Mouse (Mus musculus): ENCODE measurements around the gene Tob1.

Gene Tob1

GRCm38 (mm10) chr11:94229207-94229960 is 18.1 kb downstream of the Tob1 start:
- no peak for DNase-seq (ENCODE audit: low spot score in 2 of 2)

GRCm38 (mm10) chr11:94230244-94230643 is 19.0 kb downstream of the Tob1 start:
- no peak for DNase-seq (ENCODE audit: low spot score in 2 of 2)

GRCm38 (mm10) chr11:94231821-94232552 is 20.7 kb downstream of the Tob1 start:
- no peak for DNase-seq (ENCODE audit: low spot score in 2 of 2)

GRCm38 (mm10) chr11:94233405-94233804 is 22.2 kb downstream of the Tob1 start:
- no peak for DNase-seq (ENCODE audit: low spot score in 2 of 2)

GRCm38 (mm10) chr11:94234380-94234779 is 23.1 kb downstream of the Tob1 start:
- no peak for DNase-seq (ENCODE audit: low spot score in 2 of 2)

GRCm38 (mm10) chr11:94234857-94235256 is 23.6 kb downstream of the Tob1 start:
- no peak for DNase-seq (ENCODE audit: low spot score in 2 of 2)

GRCm38 (mm10) chr11:94236074-94236473 is 24.8 kb downstream of the Tob1 start:
- peak; percentile 56 to 73 for DNase-seq (ENCODE audit: low spot score in 2 of 2)

- DNase-seq (ENCODE audit: low spot score in 2 of 2): no peak
These were observed 27.5 kb downstream of the Tob1 start for GRCm38 (mm10) chr11:94238786-94239185.

- no peak for DNase-seq (ENCODE audit: low spot score in 2 of 2)
These were observed 28.5 kb downstream of the Tob1 start for GRCm38 (mm10) chr11:94239706-94240105.

GRCm38 (mm10) chr11:94242760-94243421 is 31.6 kb downstream of the Tob1 start:
- DNase-seq (ENCODE audit: low spot score in 2 of 2): no peak

- DNase-seq (ENCODE audit: low spot score in 2 of 2): no peak
These were observed 32.3 kb downstream of the Tob1 start for GRCm38 (mm10) chr11:94243422-94244180.

- no peak for DNase-seq (ENCODE audit: low spot score in 2 of 2)
These were observed 33.1 kb downstream of the Tob1 start for GRCm38 (mm10) chr11:94244385-94244784.

GRCm38 (mm10) chr11:94245955-94246788 is 34.9 kb downstream of the Tob1 start, which contains the start of gene Wfikkn2:
TSS of gene Wfikkn2 (minus strand) at chr11:94246005.
- no peak for DNase-seq (ENCODE audit: low spot score in 2 of 2)

- DNase-seq (ENCODE audit: low spot score in 2 of 2): no peak
These were observed 35.5 kb downstream of the Tob1 start for GRCm38 (mm10) chr11:94246789-94247061.

- no peak for DNase-seq (ENCODE audit: low spot score in 2 of 2)
These were observed 41.9 kb downstream of the Tob1 start for GRCm38 (mm10) chr11:94253156-94253555.

GRCm38 (mm10) chr11:94253691-94254090 is 42.4 kb downstream of the Tob1 start:
- no peak for DNase-seq (ENCODE audit: low spot score in 2 of 2)

- no peak for DNase-seq (ENCODE audit: low spot score in 2 of 2)
These were observed 44.5 kb downstream of the Tob1 start for GRCm38 (mm10) chr11:94255733-94256132.

- no peak for DNase-seq (ENCODE audit: low spot score in 2 of 2)
These were observed 46.7 kb downstream of the Tob1 start for GRCm38 (mm10) chr11:94257987-94258386.

GRCm38 (mm10) chr11:94259814-94260213 is 48.6 kb downstream of the Tob1 start:
- no peak for DNase-seq (ENCODE audit: low spot score in 2 of 2)

GRCm38 (mm10) chr11:94261585-94262370 is 50.5 kb downstream of the Tob1 start:
- DNase-seq (ENCODE audit: low spot score in 2 of 2): no peak

Measured in spleen, postnatal 10 days (tissue).